14 mouse cellular contexts compared by ENCODE assay signal in genomic region chr1:70851633-70852390, GRCm38 (mm10).
DNase-seq lines count a peak whose midpoint lies in the region; ATAC-seq lines count a peak whose summit lies in the region.
"Had no signal": no experiment of that assay in that cellular context is flagged by ENCODE, and none has a peak within 500 bp of the region (broad histone marks: within the 10 kb centered on the region; RNA-seq: fewer than 3 reads in every experiment).

No protein-coding gene starts in this region.

- WGBS in midbrain, embryonic 12.5 days: 75% methylated on average over 12 of the region's 12 CpGs
- WGBS in midbrain, embryonic 10.5 days: 86% methylated on average over 12 of the region's 12 CpGs
- 68% methylated on average over 12 of the region's 12 CpGs for WGBS in kidney, embryonic 14.5 days

- H3K9me3 ChIP-seq in midbrain, embryonic 12.5 days: no peaks in the 10 kb centered on the region
- no peaks in the 10 kb centered on the region for H3K9me3 ChIP-seq in midbrain, embryonic 10.5 days (replicated peaks)
- H3K9me3 ChIP-seq in kidney, embryonic 14.5 days (ENCODE audit: control insufficient read depth, low read length): no peaks in the 10 kb centered on the region
- H3K9me3 ChIP-seq: limb, embryonic 15.5 days; neural tube, embryonic 12.5 days had no signal

- H3K36me3 ChIP-seq in midbrain, embryonic 12.5 days: no peaks in the 10 kb centered on the region
- H3K36me3 ChIP-seq in midbrain, embryonic 10.5 days: no peaks in the 10 kb centered on the region
- H3K36me3 ChIP-seq in kidney, embryonic 14.5 days (ENCODE audit: control insufficient read depth, insufficient read depth, low read length): no peaks in the 10 kb centered on the region
- H3K36me3 ChIP-seq: limb, embryonic 15.5 days; neural tube, embryonic 12.5 days had no signal

- no peak overlapping the region for H3K4me3 ChIP-seq in midbrain, embryonic 12.5 days
- H3K4me3 ChIP-seq in midbrain, embryonic 10.5 days: no peak overlapping the region
- H3K4me3 ChIP-seq in kidney, embryonic 14.5 days (ENCODE audit: low read length): no peak overlapping the region
- H3K4me3 ChIP-seq: heart, adult 2 months; limb, embryonic 15.5 days; neural tube, embryonic 12.5 days had no signal

- no peak overlapping the region for H3K27ac ChIP-seq in midbrain, embryonic 12.5 days (replicated peaks)
- no peak overlapping the region for H3K27ac ChIP-seq in midbrain, embryonic 10.5 days (replicated peaks)
- H3K27ac ChIP-seq in kidney, embryonic 14.5 days (ENCODE audit: low read depth, low read length): no peak overlapping the region
- H3K27ac ChIP-seq: heart, adult 2 months; kidney, postnatal 0 days; limb, embryonic 15.5 days; neural tube, embryonic 12.5 days had no signal

- H3K4me2 ChIP-seq in midbrain, embryonic 12.5 days (replicated peaks): no peak overlapping the region
- H3K4me2 ChIP-seq in kidney, embryonic 14.5 days (replicated peaks; ENCODE audit: low read depth, low read length): no peak overlapping the region
- H3K4me2 ChIP-seq: limb, embryonic 15.5 days; neural tube, embryonic 12.5 days had no signal

- no peak overlapping the region for H3K9ac ChIP-seq in midbrain, embryonic 12.5 days (replicated peaks)
- no peak overlapping the region for H3K9ac ChIP-seq in kidney, embryonic 14.5 days (ENCODE audit: low read depth, low read length)
- H3K9ac ChIP-seq: limb, embryonic 15.5 days; neural tube, embryonic 12.5 days had no signal

- H3K27me3 ChIP-seq in midbrain, embryonic 12.5 days: no peaks in the 10 kb centered on the region
- no peaks in the 10 kb centered on the region for H3K27me3 ChIP-seq in midbrain, embryonic 10.5 days (ENCODE audit: low read depth, poor library complexity, severe bottlenecking)
- H3K27me3 ChIP-seq in kidney, embryonic 14.5 days (ENCODE audit: control insufficient read depth, insufficient read depth, low read length): peaks cover 2% of the 10 kb centered on the region; the same call in 1 of the 2 replicates
- H3K27me3 ChIP-seq: limb, embryonic 15.5 days; neural tube, embryonic 12.5 days had no signal

- DNase-seq in cerebellum, postnatal 10 days: peak; percentile 34 to 50
- no peak for DNase-seq in cerebellum, adult 11-12 months
- DNase-seq in midbrain, embryonic 10.5 days (ENCODE audit: low spot score): no peak
- DNase-seq in layer of hippocampus, adult 9-11 months: peak; percentile 25
- peak; percentile 8 for DNase-seq in retina, postnatal 7 days (ENCODE audit: low read depth, low spot score)
- DNase-seq in c-Kit-positive CD71-positive TER-119-positive erythroid progenitor cells, embryonic 14.5 days (ENCODE audit: low spot score): no peak
- DNase-seq: heart, adult 2 months; lung, postnatal 36 days; thymus, postnatal 36 days had no signal

- ATAC-seq in midbrain, embryonic 12.5 days (ENCODE audit: low FRiP score, low read depth): peak; percentile 60; the same call in 1 of the 2 replicates
- no peak for ATAC-seq in kidney, embryonic 14.5 days (ENCODE audit: low FRiP score, low TSS enrichment)

- H3K4me1 ChIP-seq in midbrain, embryonic 12.5 days: no peaks in the 10 kb centered on the region
- no peaks in the 10 kb centered on the region for H3K4me1 ChIP-seq in midbrain, embryonic 10.5 days
- H3K4me1 ChIP-seq in kidney, embryonic 14.5 days (ENCODE audit: control insufficient read depth, insufficient read depth, low read length): no peaks in the 10 kb centered on the region
- H3K4me1 ChIP-seq: limb, embryonic 15.5 days; neural tube, embryonic 12.5 days had no signal

Comparison
In these comparisons a context has a peak if more than half of its experiments do, and no peak if none do; other contexts are left out.
1. DNase-seq: peak in cerebellum, postnatal 10 days (2 of 2), layer of hippocampus, adult 9-11 months (single experiment) and retina, postnatal 7 days (single experiment); none in cerebellum, adult 11-12 months (single experiment), midbrain, embryonic 10.5 days (single experiment) and c-Kit-positive CD71-positive TER-119-positive erythroid progenitor cells, embryonic 14.5 days (single experiment).